Mouse (Mus musculus) regulatory T cell (primary cell): ENCODE measurements at regions not wholly inside any gene's neighbourhood (a gene's known extent, or its start where the extent isn't known, plus 50 kb on each side); places are given as distances from the start of the nearest gene placed in this dataset.

ENCODE experiments used
- in situ Hi-C: fragments of 300-600 bp; cut with MboI, MseI; formaldehyde crosslinking; loops from one replicate; pipeline ENCODE4 v1.15.1; 2025; ENCODE audit warnings: high pct_unique_total_duplicates

DNA sequence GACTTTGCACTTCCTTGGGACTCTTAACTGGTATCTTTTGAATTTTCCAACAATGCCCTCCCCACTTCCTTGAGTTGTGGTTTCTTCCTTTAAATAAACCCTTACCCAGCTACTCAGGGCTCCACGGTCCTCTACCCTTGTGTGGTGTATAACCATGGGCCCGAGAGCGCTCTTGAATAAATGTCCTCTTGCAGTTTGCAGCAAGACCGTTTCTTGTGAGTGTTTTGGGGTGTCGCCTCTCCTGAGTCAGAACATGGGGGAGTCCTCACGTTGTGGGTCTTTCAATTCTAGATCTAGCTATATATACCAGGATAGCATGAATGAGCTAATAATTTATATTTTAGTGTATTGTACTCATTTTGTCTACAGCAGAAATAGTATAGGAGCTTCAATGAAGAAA, 1339.5 kb downstream of the Amy2a5 start:
- in situ Hi-C loops, result loop anchor here (10.0 kb wide), 1 partner anchor 746 kb away; no protein-coding TSS in a partner anchor
